Mouse (Mus musculus): Measurements from ENCODE around the gene Rpl34. TPM values are rescaled to one million over a fixed set of nuclear protein-coding genes. Genes with fewer than 3 reads are reported as not detected.

Rpl34 gene
- polyA plus RNA-seq, 1 experiment, result 1,105 TPM

- Histone ChIP-seq H3K4me3 (replicated peaks; ENCODE audit: extremely low read depth, low read depth, low read length) (no peak overlapping the region), H3K4me1 (ENCODE audit: control insufficient read depth, insufficient read depth, low read length) (peaks cover 4% of the 10 kb centered on the region; the same call in 1 of the 2 replicates)
- DNase-seq, result no peak
- TF ChIP-seq POLR2A (IDR thresholded peaks at IDR 0.05; ENCODE audit: borderline replicate concordance, extremely low read depth, low read depth, low read length) (no peak), CTCF (IDR thresholded peaks at IDR 0.05; ENCODE audit: insufficient read depth, low read length) (no peak)
- whole genome bisulfite sequencing, result 61% methylated on average over 9 of the region's 9 CpGs
These were observed 36.1 kb downstream of the Rpl34 start for GRCm38 (mm10) chr3:130694041-130694593.

GRCm38 (mm10) chr3:130691596-130692170 is 38.5 kb downstream of the Rpl34 start:
- H3K4me3 ChIP-seq (replicated peaks; ENCODE audit: extremely low read depth, low read depth, low read length), result peak overlapping the region; percentile 50
- no peak for DNase-seq
- H3K4me1 ChIP-seq (ENCODE audit: control insufficient read depth, insufficient read depth, low read length), result peaks cover 4% of the 10 kb centered on the region; the same call in 1 of the 2 replicates
- TF ChIP-seq CTCF (IDR thresholded peaks at IDR 0.05; ENCODE audit: insufficient read depth, low read length), result no peak
- no peak for TF ChIP-seq POLR2A (IDR thresholded peaks at IDR 0.05; ENCODE audit: borderline replicate concordance, extremely low read depth, low read depth, low read length)
- 13% methylated on average over 12 of the region's 12 CpGs for WGBS

GRCm38 (mm10) chr3:130690834-130691595 is 39.2 kb downstream of the Rpl34 start:
- TF ChIP-seq POLR2A (IDR thresholded peaks at IDR 0.05; ENCODE audit: borderline replicate concordance, extremely low read depth, low read depth, low read length) (peak; percentile 50; the same call in 1 of the 2 replicates), CTCF (IDR thresholded peaks at IDR 0.05; ENCODE audit: insufficient read depth, low read length) (no peak)
- peak overlapping the region; percentile 50 for H3K4me3 ChIP-seq (replicated peaks; ENCODE audit: extremely low read depth, low read depth, low read length)
- peak; percentile 25 for DNase-seq
- peaks cover 4% of the 10 kb centered on the region; the same call in 1 of the 2 replicates for H3K4me1 ChIP-seq (ENCODE audit: control insufficient read depth, insufficient read depth, low read length)
- 5% methylated on average over 20 of the region's 20 CpGs for WGBS

GRCm38 (mm10) chr3:130689630-130690029 is 40.6 kb downstream of the Rpl34 start:
- peak; percentile 53 for DNase-seq
- TF ChIP-seq CTCF (IDR thresholded peaks at IDR 0.05; ENCODE audit: insufficient read depth, low read length) (0 out of 2 replicates have a peak, but pooled peaks have one; percentile 46), POLR2A (IDR thresholded peaks at IDR 0.05; ENCODE audit: borderline replicate concordance, extremely low read depth, low read depth, low read length) (no peak)
- no peak overlapping the region for H3K4me3 ChIP-seq (replicated peaks; ENCODE audit: extremely low read depth, low read depth, low read length)

GRCm38 (mm10) chr3:130687051-130687450 is 43.1 kb downstream of the Rpl34 start:
- DNase-seq, result no peak
- Histone ChIP-seq H3K4me1 (ENCODE audit: control insufficient read depth, insufficient read depth, low read length) (peaks cover 4% of the 10 kb centered on the region; the same call in 1 of the 2 replicates), H3K4me3 (replicated peaks; ENCODE audit: extremely low read depth, low read depth, low read length) (no peak overlapping the region)
- TF ChIP-seq CTCF (IDR thresholded peaks at IDR 0.05; ENCODE audit: insufficient read depth, low read length) (no peak), POLR2A (IDR thresholded peaks at IDR 0.05; ENCODE audit: borderline replicate concordance, extremely low read depth, low read depth, low read length) (no peak)
- WGBS, result 96% methylated on average over 1 of the region's 1 CpGs

More at GRCm38 (mm10) chr3:130689630-130690029, 40.6 kb downstream of the Rpl34 start:
- 23% methylated on average over 12 of the region's 12 CpGs for WGBS
- peaks cover 4% of the 10 kb centered on the region; the same call in 1 of the 2 replicates for H3K4me1 ChIP-seq (ENCODE audit: control insufficient read depth, insufficient read depth, low read length)

GRCm38 (mm10) chr3:130685014-130685366 is 45.2 kb downstream of the Rpl34 start:
- no peak for DNase-seq
- Histone ChIP-seq H3K4me3 (replicated peaks; ENCODE audit: extremely low read depth, low read depth, low read length) (no peak overlapping the region), H3K4me1 (ENCODE audit: control insufficient read depth, insufficient read depth, low read length) (no peaks in the 10 kb centered on the region)
- 69% methylated on average over 8 of the region's 8 CpGs for WGBS
- no peak for TF ChIP-seq CTCF (IDR thresholded peaks at IDR 0.05; ENCODE audit: insufficient read depth, low read length)
- no peak for TF ChIP-seq POLR2A (IDR thresholded peaks at IDR 0.05; ENCODE audit: borderline replicate concordance, extremely low read depth, low read depth, low read length)

- no peak for DNase-seq
- H3K4me1 ChIP-seq (ENCODE audit: control insufficient read depth, insufficient read depth, low read length), result no peaks in the 10 kb centered on the region
- TF ChIP-seq CTCF (IDR thresholded peaks at IDR 0.05; ENCODE audit: insufficient read depth, low read length) (no peak), POLR2A (IDR thresholded peaks at IDR 0.05; ENCODE audit: borderline replicate concordance, extremely low read depth, low read depth, low read length) (no peak)
- WGBS, result 92% methylated on average over 9 of the region's 9 CpGs
- H3K4me3 ChIP-seq (replicated peaks; ENCODE audit: extremely low read depth, low read depth, low read length), result no peak overlapping the region
These were observed 45.8 kb downstream of the Rpl34 start for GRCm38 (mm10) chr3:130684276-130685013.

GRCm38 (mm10) chr3:130683836-130684235 is 46.4 kb downstream of the Rpl34 start:
- no peaks in the 10 kb centered on the region for H3K4me1 ChIP-seq (ENCODE audit: control insufficient read depth, insufficient read depth, low read length)
- 86% methylated on average over 8 of the region's 8 CpGs for WGBS
- no peak for DNase-seq

GRCm38 (mm10) chr3:130682183-130682582 is 48.0 kb downstream of the Rpl34 start:
- no peaks in the 10 kb centered on the region for H3K4me1 ChIP-seq (ENCODE audit: control insufficient read depth, insufficient read depth, low read length)
- TF ChIP-seq CTCF (IDR thresholded peaks at IDR 0.05; ENCODE audit: insufficient read depth, low read length), result no peak
- TF ChIP-seq POLR2A (IDR thresholded peaks at IDR 0.05; ENCODE audit: borderline replicate concordance, extremely low read depth, low read depth, low read length), result no peak
- WGBS, result 79% methylated on average over 9 of the region's 9 CpGs
- no peak overlapping the region for H3K4me3 ChIP-seq (replicated peaks; ENCODE audit: extremely low read depth, low read depth, low read length)
- no peak for DNase-seq

More at GRCm38 (mm10) chr3:130683836-130684235, 46.4 kb downstream of the Rpl34 start:
- no peak overlapping the region for H3K4me3 ChIP-seq (replicated peaks; ENCODE audit: extremely low read depth, low read depth, low read length)
- TF ChIP-seq CTCF (IDR thresholded peaks at IDR 0.05; ENCODE audit: insufficient read depth, low read length) (no peak), POLR2A (IDR thresholded peaks at IDR 0.05; ENCODE audit: borderline replicate concordance, extremely low read depth, low read depth, low read length) (no peak)
